Mouse (Mus musculus) CH12.LX (cell line): ENCODE data around the gene Tada3.

Experiments
- CTCF ChIP-seq, 2 experiments: IDR thresholded peaks in 1 of 2; conservative IDR thresholded peaks in 1 of 2; 2 replicates each; pipeline ENCODE4 v1.5.1; 2011 to 2012; ENCODE audit warnings: low read depth in 2 of 2, low read length in 2 of 2, improper control_type of control experiment in 1 of 2, inconsistent platforms in 1 of 2, mild to moderate bottlenecking in 1 of 2, moderate library complexity in 1 of 2
- EP300 ChIP-seq: IDR thresholded peaks from 2 replicates; pipeline ENCODE4 v1.6.1; 2011; ENCODE audit warnings: low read length, improper control_type of control experiment
- HCFC1 ChIP-seq: IDR thresholded peaks from 2 replicates; pipeline ENCODE4 v1.6.1; 2012; ENCODE audit warnings: low read depth, mild to moderate bottlenecking, inconsistent platforms, low read length, improper control_type of control experiment
- IRF4 ChIP-seq: IDR thresholded peaks from 2 replicates; pipeline ENCODE4 v1.6.1; 2014; ENCODE audit warnings: low read depth, mild to moderate bottlenecking, inconsistent platforms, low read length, improper control_type of control experiment
- MAX ChIP-seq: IDR thresholded peaks from 2 replicates; pipeline ENCODE4 v1.6.1; 2011; ENCODE audit warnings: low read length, improper control_type of control experiment
- MEF2A ChIP-seq: IDR thresholded peaks from 2 replicates; pipeline ENCODE4 v1.6.1; 2014; ENCODE audit warnings: low read depth, mild to moderate bottlenecking, inconsistent platforms, low read length, improper control_type of control experiment, borderline replicate concordance
- MXI1 ChIP-seq: IDR thresholded peaks from 2 replicates; pipeline ENCODE4 v1.6.1; 2011; ENCODE audit warnings: mild to moderate bottlenecking, low read depth, low read length, improper control_type of control experiment
- MYC ChIP-seq: IDR thresholded peaks from 2 replicates; pipeline ENCODE4 v1.6.1; 2011; ENCODE audit warnings: low read depth, mild to moderate bottlenecking, improper control_type of control experiment, low read length
- POLR2A ChIP-seq: IDR thresholded peaks from 2 replicates; pipeline ENCODE4 v1.6.1; 2011; ENCODE audit warnings: low read depth, mild to moderate bottlenecking, improper control_type of control experiment, low read length
- USF1 ChIP-seq: IDR thresholded peaks from 2 replicates; pipeline ENCODE4 v1.6.1; 2014; ENCODE audit warnings: low read depth, mild to moderate bottlenecking, inconsistent platforms, low read length, improper control_type of control experiment

GRCm38 (mm10) chr6:113402094-113402493 lies 24.4 kb upstream of the Tada3 start:
- TF ChIP-seq MAX (no peak), CTCF (conservative IDR thresholded peaks at IDR 0.05 in 1 of 2, IDR thresholded peaks at IDR 0.05 in 1 of 2; ENCODE audit: low read depth in 2 of 2, low read length in 2 of 2) (no peak), IRF4 (no peak), MYC (no peak), POLR2A (no peak), USF1 (no peak), MEF2A (no peak), EP300 (no peak), HCFC1 (no peak), MXI1 (no peak)
